Mouse (Mus musculus): ENCODE measurements around the gene Gne.
"Not testable (repeated sequence)": the region's sequence is repeated elsewhere in the genome, so short reads cannot be mapped to it uniquely, and the experiment has no call there.

The Gne gene

GRCm38 (mm10) chr4:44072146-44072872 lies 11.7 kb downstream of the Gne start:
- DNase-seq (ENCODE audit: low spot score): peak; percentile 83

GRCm38 (mm10) chr4:44071741-44072145 lies 12.2 kb downstream of the Gne start:
- DNase-seq (ENCODE audit: low spot score): no peak

GRCm38 (mm10) chr4:44070641-44071040 lies 13.3 kb downstream of the Gne start:
- no peak for DNase-seq (ENCODE audit: low spot score)

- DNase-seq (ENCODE audit: low spot score): no peak
Measured at GRCm38 (mm10) chr4:44069411-44069810, 14.6 kb downstream of the Gne start.

- no peak for DNase-seq (ENCODE audit: low spot score)
Measured at GRCm38 (mm10) chr4:44068736-44069135, 15.2 kb downstream of the Gne start.

- peak; percentile 67 for DNase-seq (ENCODE audit: low spot score)
Measured at GRCm38 (mm10) chr4:44066891-44067290, 17.1 kb downstream of the Gne start.

GRCm38 (mm10) chr4:44065355-44066025 lies 18.5 kb downstream of the Gne start:
- peak; percentile 86 for DNase-seq (ENCODE audit: low spot score)

- no peak for DNase-seq (ENCODE audit: low spot score)
Measured at GRCm38 (mm10) chr4:44062816-44063215, 21.2 kb downstream of the Gne start.

- no peak for DNase-seq (ENCODE audit: low spot score)
Measured at GRCm38 (mm10) chr4:44062062-44062461, 21.9 kb downstream of the Gne start.

GRCm38 (mm10) chr4:44059674-44060073 lies 24.3 kb downstream of the Gne start:
- no peak for DNase-seq (ENCODE audit: low spot score)

- DNase-seq (ENCODE audit: low spot score): no peak
Measured at GRCm38 (mm10) chr4:44049812-44050211, 34.2 kb downstream of the Gne start.

GRCm38 (mm10) chr4:44046066-44046465 lies 37.9 kb downstream of the Gne start:
- DNase-seq (ENCODE audit: low spot score): no peak

GRCm38 (mm10) chr4:44044685-44045356 lies 39.2 kb downstream of the Gne start:
- no peak for DNase-seq (ENCODE audit: low spot score)

- DNase-seq (ENCODE audit: low spot score): not testable (repeated sequence)
Measured at GRCm38 (mm10) chr4:44043182-44043581, 40.8 kb downstream of the Gne start.

- no peak for DNase-seq (ENCODE audit: low spot score)
Measured at GRCm38 (mm10) chr4:44042429-44042828, 41.5 kb downstream of the Gne start.

- no peak for DNase-seq (ENCODE audit: low spot score)
Measured at GRCm38 (mm10) chr4:44040802-44041201, 43.2 kb downstream of the Gne start.

GRCm38 (mm10) chr4:44036455-44036854 lies 47.5 kb downstream of the Gne start:
- DNase-seq (ENCODE audit: low spot score): no peak

GRCm38 (mm10) chr4:44031521-44031920 lies 52.5 kb downstream of the Gne start:
- peak; percentile 59 for DNase-seq (ENCODE audit: low spot score)

- DNase-seq (ENCODE audit: low spot score): no peak
Measured at GRCm38 (mm10) chr4:44029661-44030066, 54.3 kb downstream of the Gne start.

GRCm38 (mm10) chr4:44028303-44029135 lies 55.5 kb downstream of the Gne start:
- DNase-seq (ENCODE audit: low spot score): no peak

- DNase-seq (ENCODE audit: low spot score): no peak
Measured at GRCm38 (mm10) chr4:44025570-44025969, 58.4 kb downstream of the Gne start.

- no peak for DNase-seq (ENCODE audit: low spot score)
Measured at GRCm38 (mm10) chr4:44024241-44024640, 59.7 kb downstream of the Gne start.

Measured in adipocyte (in vitro differentiated cells).